Mouse (Mus musculus): ENCODE data around the gene Ndufs2.

- TF ChIP-seq CTCF (IDR thresholded peaks at IDR 0.05; ENCODE audit: control insufficient read depth, insufficient read depth, insufficient replicate concordance, low read depth, low read length) (no peak), POLR2A (IDR thresholded peaks at IDR 0.05; ENCODE audit: control insufficient read depth, low read depth, low read length) (no peak)
Observed at GRCm38 (mm10) chr1:171239992-171240744, 11.0 kb downstream of the Ndufs2 start.
